Mouse (Mus musculus) neutrophil, adult 5-6 weeks (primary cell): ENCODE measurements around the gene Il13. TPM values are rescaled to one million over a fixed set of nuclear protein-coding genes. Genes with fewer than 3 reads are reported as not detected.

Experiments used
- ATAC-seq: fragments of 151-379, 151-347 bp; 2 replicates; pipeline ENCODE4 v1.8.0; 2017; ENCODE audit warnings: mild to moderate bottlenecking, moderate TSS enrichment; ENCODE audit not compliant: insufficient number of reproducible peaks, poor library complexity, low FRiP score, severe bottlenecking; ENCODE audit errors: extremely low read depth
- total RNA-seq: library from RNA; stranded (forward); fragments of 200-1000 nt; gene quantifications from 2 replicates; pipeline ENCODE4 v1.2.3, GENCODE M21; 2017

The Il13 gene
- total RNA-seq, 1 experiment from 2014 or later: not detected

GRCm38 (mm10) chr11:53635590-53636182, 1.2 kb upstream of the Il13 start:
- no peak for ATAC-seq

- ATAC-seq: no peak
These were observed 858 bp downstream of the Il13 start for GRCm38 (mm10) chr11:53633644-53634043.

GRCm38 (mm10) chr11:53632122-53632733, 2.3 kb downstream of the Il13 start:
- ATAC-seq: no peak

GRCm38 (mm10) chr11:53627859-53628258, 6.6 kb downstream of the Il13 start:
- ATAC-seq: peak; percentile 48; the same call in 1 of the 2 replicates

GRCm38 (mm10) chr11:53626802-53627373, 7.6 kb downstream of the Il13 start:
- ATAC-seq: no peak

- ATAC-seq: no peak
These were observed 10.4 kb downstream of the Il13 start for GRCm38 (mm10) chr11:53624124-53624523.

- no peak for ATAC-seq
These were observed 10.9 kb downstream of the Il13 start for GRCm38 (mm10) chr11:53623573-53623972.

- no peak for ATAC-seq
These were observed 12.1 kb downstream of the Il13 start for GRCm38 (mm10) chr11:53622440-53622806.

- ATAC-seq: no peak
These were observed 12.7 kb downstream of the Il13 start for GRCm38 (mm10) chr11:53621582-53622439.

- ATAC-seq: no peak
These were observed 14.4 kb downstream of the Il13 start for GRCm38 (mm10) chr11:53620094-53620493.

- ATAC-seq: no peak
These were observed 15.1 kb downstream of the Il13 start for GRCm38 (mm10) chr11:53619428-53619827.

GRCm38 (mm10) chr11:53618619-53619198, 15.8 kb downstream of the Il13 start, which contains the start of gene Il4:
TSS of gene Il4 (minus strand) at chr11:53618669.
- no peak for ATAC-seq

- no peak for ATAC-seq
These were observed 16.9 kb downstream of the Il13 start for GRCm38 (mm10) chr11:53617562-53618109.

- ATAC-seq: no peak
These were observed 17.5 kb downstream of the Il13 start for GRCm38 (mm10) chr11:53616748-53617558.

GRCm38 (mm10) chr11:53615575-53615974, 18.9 kb downstream of the Il13 start:
- no peak for ATAC-seq

- ATAC-seq: no peak
These were observed 19.3 kb downstream of the Il13 start for GRCm38 (mm10) chr11:53615172-53615571.

- no peak for ATAC-seq
These were observed 24.8 kb downstream of the Il13 start for GRCm38 (mm10) chr11:53609672-53610071.

GRCm38 (mm10) chr11:53609231-53609630, 25.3 kb downstream of the Il13 start:
- ATAC-seq: no peak
